Comparison of ENCODE assay signal across 24 mouse cellular contexts in genomic region chr4:41635224-41635623, GRCm38 (mm10). TPM values are rescaled to one million over a fixed set of nuclear protein-coding genes. Genes with fewer than 3 reads are reported as not detected.
DNase-seq lines count a peak whose midpoint lies in the region; ATAC-seq and TF ChIP-seq lines count a peak whose summit lies in the region.
"Had no signal": no experiment of that assay in that cellular context is flagged by ENCODE, and none has a peak within 500 bp of the region (broad histone marks: within the 10 kb centered on the region; RNA-seq: fewer than 3 reads in every experiment).

No protein-coding gene starts in this region.

- 75% methylated on average over 8 of the region's 8 CpGs for WGBS in hindbrain, postnatal 0 days
- WGBS in hindbrain, embryonic 12.5 days, result 74% methylated on average over 8 of the region's 8 CpGs
- 59% methylated on average over 8 of the region's 8 CpGs for WGBS in lung, embryonic 14.5 days
- 70% methylated on average over 8 of the region's 8 CpGs for WGBS in limb, embryonic 10.5 days

- no peak for ATAC-seq in hindbrain, postnatal 0 days
- ATAC-seq in hindbrain, embryonic 12.5 days (ENCODE audit: low FRiP score), result no peak
- no peak for ATAC-seq in lung, embryonic 14.5 days (ENCODE audit: insufficient read depth)
- ATAC-seq: Patski had no signal

- peak; percentile 42; the same call in 1 of the 2 replicates for TF ChIP-seq CTCF in hindbrain, postnatal 0 days (IDR thresholded peaks at IDR 0.05; ENCODE audit: low read depth)
- peak; percentile 25 for TF ChIP-seq CTCF in lung, embryonic 14.5 days (IDR thresholded peaks at IDR 0.05; ENCODE audit: low read depth)

- no peak for DNase-seq in hindbrain, postnatal 0 days (ENCODE audit: low spot score)
- DNase-seq in lung, embryonic 14.5 days, result no peak
- DNase-seq in lung, postnatal 14 days, result no peak
- DNase-seq in brain, adult 2 months (ENCODE audit: low read depth, low spot score), result peak; percentile 20
- DNase-seq in limb, embryonic 10.5 days (ENCODE audit: low spot score), result no peak
- no peak for DNase-seq in layer of hippocampus, postnatal 14 days (ENCODE audit: low spot score in 2 of 2)
- DNase-seq: adrenal gland, postnatal 36 days; B cell, adult 2 months; cerebellum, adult 11 months; cerebellum, adult 9-11 months; gastrocnemius, postnatal 25 days; kidney, adult 9 months; kidney, postnatal 36 days; layer of hippocampus, adult 9-11 months; thymus, postnatal 14 days had no signal

- H3K4me3 ChIP-seq in hindbrain, postnatal 0 days (ENCODE audit: low read length), result no peak overlapping the region
- H3K4me3 ChIP-seq in hindbrain, embryonic 12.5 days, result no peak overlapping the region
- no peak overlapping the region for H3K4me3 ChIP-seq in lung, embryonic 14.5 days (ENCODE audit: low read depth, low read length)
- H3K4me3 ChIP-seq in limb, embryonic 10.5 days, result 0 out of 2 replicates have a peak overlapping the region, but pooled peaks have one; percentile 22
- H3K4me3 ChIP-seq: forebrain, embryonic 10.5 days; heart, embryonic 15.5 days; left cerebral cortex, adult 2 months; limb, embryonic 15.5 days had no signal

- peaks cover 52% of the 10 kb centered on the region for H3K4me1 ChIP-seq in hindbrain, postnatal 0 days (ENCODE audit: insufficient read depth, low read length)
- H3K4me1 ChIP-seq in hindbrain, embryonic 12.5 days, result peaks cover 71% of the 10 kb centered on the region
- H3K4me1 ChIP-seq in lung, embryonic 14.5 days (ENCODE audit: insufficient read depth), result peaks cover 28% of the 10 kb centered on the region
- peaks cover 97% of the 10 kb centered on the region for H3K4me1 ChIP-seq in limb, embryonic 10.5 days

- no peak overlapping the region for H3K4me2 ChIP-seq in hindbrain, postnatal 0 days (ENCODE audit: low read depth, low read length)
- no peak overlapping the region for H3K4me2 ChIP-seq in hindbrain, embryonic 12.5 days (replicated peaks)
- no peak overlapping the region for H3K4me2 ChIP-seq in lung, embryonic 14.5 days
- H3K4me2 ChIP-seq: heart, embryonic 15.5 days; limb, embryonic 15.5 days had no signal

- H3K27me3 ChIP-seq in hindbrain, postnatal 0 days (ENCODE audit: insufficient read depth, low read length), result no peaks in the 10 kb centered on the region
- H3K27me3 ChIP-seq in hindbrain, embryonic 12.5 days, result no peaks in the 10 kb centered on the region
- no peaks in the 10 kb centered on the region; the same call in 1 of the 2 replicates for H3K27me3 ChIP-seq in lung, embryonic 14.5 days (ENCODE audit: insufficient read depth, low read length)
- H3K27me3 ChIP-seq in limb, embryonic 10.5 days (ENCODE audit: low read depth, poor library complexity, severe bottlenecking), result peaks cover 57% of the 10 kb centered on the region
- H3K27me3 ChIP-seq: Patski had no signal

- no peak overlapping the region for H3K9ac ChIP-seq in hindbrain, postnatal 0 days (replicated peaks; ENCODE audit: low read length)
- no peak overlapping the region for H3K9ac ChIP-seq in hindbrain, embryonic 12.5 days
- H3K9ac ChIP-seq in lung, embryonic 14.5 days, result no peak overlapping the region
- H3K9ac ChIP-seq: heart, embryonic 15.5 days; limb, embryonic 15.5 days had no signal

- no peak overlapping the region for H3K27ac ChIP-seq in hindbrain, postnatal 0 days
- H3K27ac ChIP-seq in hindbrain, embryonic 12.5 days, result no peak overlapping the region
- no peak overlapping the region for H3K27ac ChIP-seq in lung, embryonic 14.5 days (ENCODE audit: low read depth)
- peak overlapping the region; percentile 70 for H3K27ac ChIP-seq in limb, embryonic 10.5 days
- H3K27ac ChIP-seq: heart, embryonic 15.5 days; left cerebral cortex, adult 2 months; limb, embryonic 15.5 days had no signal

- no peaks in the 10 kb centered on the region for H3K9me3 ChIP-seq in hindbrain, postnatal 0 days (ENCODE audit: low read length)
- H3K9me3 ChIP-seq in hindbrain, embryonic 12.5 days (replicated peaks), result no peaks in the 10 kb centered on the region
- no peaks in the 10 kb centered on the region for H3K9me3 ChIP-seq in lung, embryonic 14.5 days (ENCODE audit: low read depth, low read length)
- no peaks in the 10 kb centered on the region for H3K9me3 ChIP-seq in limb, embryonic 10.5 days (replicated peaks)
- H3K9me3 ChIP-seq: forebrain, embryonic 10.5 days; G1E; heart, embryonic 15.5 days; limb, embryonic 15.5 days had no signal

- H3K36me3 ChIP-seq in hindbrain, postnatal 0 days (ENCODE audit: insufficient read depth, low read length), result no peaks in the 10 kb centered on the region
- H3K36me3 ChIP-seq in hindbrain, embryonic 12.5 days, result peaks cover 7% of the 10 kb centered on the region; the same call in 1 of the 2 replicates
- no peaks in the 10 kb centered on the region for H3K36me3 ChIP-seq in lung, embryonic 14.5 days (ENCODE audit: insufficient read depth)
- peaks cover 9% of the 10 kb centered on the region for H3K36me3 ChIP-seq in limb, embryonic 10.5 days
- H3K36me3 ChIP-seq: G1E; heart, embryonic 15.5 days; limb, embryonic 15.5 days had no signal

RNA-seq across cellular contexts. Expression of gene Enho, which starts 4.9 kb away (rescaled TPM):
- total RNA-seq in hindbrain, postnatal 0 days (2014; rRNA removed), result 179 and 205 TPM in 2 replicates
- polyA plus RNA-seq in hindbrain, postnatal 0 days (2015; fragmentation: Nextera tagmentation; extraction: Ambion mirVana), result 139 and 141 TPM in 2 replicates
- 73.6 and 78.6 TPM in 2 replicates for polyA plus RNA-seq in hindbrain, embryonic 12.5 days (2016; fragmentation: Nextera tagmentation; extraction: Ambion mirVana)
- 11.5 and 15.4 TPM in 2 replicates for polyA plus RNA-seq in lung, embryonic 14.5 days (2014; fragmentation: Nextera tagmentation; extraction: Ambion mirVana)
- 21.0 and 24.2 TPM in 2 replicates for polyA plus RNA-seq in limb, embryonic 10.5 days (2016; fragmentation: Nextera tagmentation; extraction: Ambion mirVana)
- 10 to 100 TPM; 61.0 to 69.8 TPM for total RNA-seq in layer of hippocampus, postnatal 14 days (2021)
- total RNA-seq: common myeloid progenitor, adult 5-6 weeks; megakaryocyte-erythroid progenitor cell, adult 5-6 weeks had no signal
- polyA plus RNA-seq: G1E had no signal
